Mouse (Mus musculus) retina, adult 2 months (tissue): Measurements from ENCODE around the gene Bfsp2.

ENCODE experiments used
- DNase-seq: peaks from one replicate; pipeline ENCODE4 v3.0.0-alpha.2; 2012; ENCODE audit warnings: low read depth, low spot score

The Bfsp2 gene

GRCm38 (mm10) chr9:103486262-103486661 is 6.0 kb upstream of the Bfsp2 start:
- no peak for DNase-seq

- no peak for DNase-seq
Observed at GRCm38 (mm10) chr9:103485606-103486005, 5.4 kb upstream of the Bfsp2 start.

DNA sequence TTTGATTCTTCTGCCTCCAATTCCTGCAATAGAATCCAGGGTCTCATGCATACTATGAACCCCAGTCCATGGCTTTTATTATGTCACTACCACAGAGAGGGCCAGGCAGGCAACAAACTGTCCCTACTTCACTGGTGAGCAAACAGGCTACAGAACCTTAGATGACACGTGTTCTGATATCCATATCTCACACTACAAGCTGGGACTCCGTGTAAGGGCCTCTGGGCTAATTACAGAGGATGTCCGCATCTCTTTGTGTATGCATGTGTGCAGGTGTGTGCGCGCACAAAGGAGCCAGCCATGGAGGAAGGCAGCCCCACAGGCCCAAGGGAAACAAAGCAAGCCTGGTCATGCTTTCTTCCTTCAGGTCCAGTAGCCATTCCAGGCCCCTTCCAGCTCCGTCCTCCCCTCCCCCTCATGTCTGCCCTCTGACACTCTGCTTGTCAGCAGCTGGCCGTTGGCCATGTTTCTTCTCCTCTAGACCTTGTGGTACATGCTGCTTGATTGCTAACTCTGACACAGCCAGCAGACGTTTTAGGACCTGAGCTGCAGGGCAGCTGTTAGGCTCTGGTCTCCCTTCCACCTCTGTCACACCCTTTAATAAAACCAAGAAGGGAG is 492 bp upstream of the Bfsp2 start:
- DNase-seq, result no peak

GRCm38 (mm10) chr9:103475414-103475813 is 4.8 kb downstream of the Bfsp2 start:
- DNase-seq, result no peak

DNA sequence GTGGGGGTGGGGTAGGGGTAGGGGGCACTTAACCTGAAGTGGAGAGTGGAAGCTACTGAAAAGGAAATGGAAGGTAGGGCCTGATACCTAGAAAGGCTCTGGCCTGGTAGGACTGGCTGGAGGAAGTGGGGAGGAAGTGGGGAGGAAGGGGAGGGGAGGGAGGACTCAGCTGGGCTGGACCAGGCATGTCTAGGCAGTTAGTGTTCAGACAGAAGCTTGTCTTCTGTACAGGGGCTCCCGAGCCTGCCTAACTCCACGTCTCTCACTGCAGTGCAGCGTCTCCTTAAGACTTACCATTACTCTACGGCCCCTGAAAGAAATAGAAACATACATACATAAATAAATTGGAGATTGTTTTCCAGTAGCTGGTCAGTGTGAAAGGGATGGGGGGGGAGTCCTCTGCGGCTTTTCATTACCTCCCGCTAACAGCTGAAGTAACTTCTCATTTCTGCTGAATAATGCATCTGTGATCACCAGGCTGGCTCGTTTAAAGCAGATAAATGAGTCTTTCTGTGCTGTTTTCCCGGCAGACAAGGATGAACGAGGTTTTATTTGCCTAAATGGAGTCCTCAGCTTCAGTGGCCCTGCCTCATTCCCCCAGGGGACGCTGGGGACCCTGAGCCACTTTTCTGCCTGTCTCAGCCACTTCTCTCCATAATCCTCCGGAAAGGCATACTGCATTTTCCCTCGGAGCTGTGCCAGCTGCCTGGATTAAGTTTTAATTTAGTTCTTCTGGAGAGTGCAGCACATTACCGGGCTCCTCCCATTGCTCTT is 6.1 kb downstream of the Bfsp2 start:
- no peak for DNase-seq

- DNase-seq, result no peak
Observed at GRCm38 (mm10) chr9:103471784-103472183, 8.4 kb downstream of the Bfsp2 start.

- DNase-seq, result no peak
Observed at GRCm38 (mm10) chr9:103469516-103469915, 10.7 kb downstream of the Bfsp2 start.

DNA sequence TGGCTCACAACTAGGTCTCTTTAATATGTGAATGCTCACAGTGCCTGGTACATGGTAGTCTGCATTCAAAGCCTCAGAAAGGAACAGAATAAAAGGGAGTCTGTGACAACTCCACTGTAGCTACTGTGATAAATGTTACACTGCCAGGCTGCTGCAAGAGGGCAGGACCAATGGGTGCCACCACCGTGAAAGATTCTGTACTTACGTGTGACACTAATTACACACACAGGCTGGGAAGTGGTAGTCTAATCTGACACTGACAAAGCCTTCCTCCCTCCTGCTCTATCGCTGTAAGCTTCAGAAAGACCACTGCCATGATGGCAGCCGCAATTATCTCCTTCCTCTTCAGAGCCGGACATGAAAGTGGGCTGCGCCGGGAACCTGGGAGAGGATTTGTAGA is 11.3 kb downstream of the Bfsp2 start:
- DNase-seq, result no peak

GRCm38 (mm10) chr9:103465711-103466220 is 14.5 kb downstream of the Bfsp2 start:
- peak; percentile 30 for DNase-seq

GRCm38 (mm10) chr9:103465293-103465692 is 14.9 kb downstream of the Bfsp2 start:
- no peak for DNase-seq

- DNase-seq, result no peak
Observed at GRCm38 (mm10) chr9:103463833-103464232, 16.4 kb downstream of the Bfsp2 start.

DNA sequence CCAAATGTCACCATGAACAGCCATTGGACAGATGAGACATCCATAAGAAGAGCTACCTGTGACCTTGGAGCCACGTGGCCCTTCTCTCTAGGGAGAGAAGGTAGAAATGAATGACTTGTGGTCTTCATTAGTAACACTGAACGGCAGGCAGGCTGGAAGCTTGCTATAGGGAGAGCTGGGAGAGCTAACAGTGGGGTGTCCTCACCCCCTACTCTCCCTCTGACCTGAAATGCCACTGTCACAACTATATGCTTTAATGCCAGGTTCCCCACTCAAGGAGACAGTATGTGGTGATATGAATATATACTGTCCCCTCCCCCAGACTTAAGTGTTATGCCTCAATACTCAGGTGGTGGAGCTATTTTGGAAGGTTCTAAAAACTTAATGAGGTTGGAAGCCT is 20.4 kb downstream of the Bfsp2 start:
- no peak for DNase-seq

DNA sequence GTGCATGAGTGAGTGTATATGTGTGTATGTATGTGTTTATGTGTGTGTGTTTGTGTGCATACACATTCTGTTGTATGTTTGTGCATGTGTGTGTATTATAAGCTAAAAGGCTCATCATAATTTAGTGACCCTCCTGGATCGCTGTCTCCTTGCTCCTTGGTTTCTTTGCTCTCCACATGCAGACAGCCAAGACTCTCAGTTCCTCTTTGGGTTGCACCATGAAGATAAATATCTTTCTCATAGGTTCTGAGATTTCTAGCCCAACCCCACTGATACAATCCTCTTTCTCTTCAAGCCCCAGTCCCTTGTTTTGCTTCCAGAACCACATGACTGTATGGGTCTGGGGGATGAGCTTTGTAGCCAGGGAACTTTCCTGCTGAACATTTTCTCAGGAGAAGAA is 20.9 kb downstream of the Bfsp2 start:
- DNase-seq, result no peak

DNA sequence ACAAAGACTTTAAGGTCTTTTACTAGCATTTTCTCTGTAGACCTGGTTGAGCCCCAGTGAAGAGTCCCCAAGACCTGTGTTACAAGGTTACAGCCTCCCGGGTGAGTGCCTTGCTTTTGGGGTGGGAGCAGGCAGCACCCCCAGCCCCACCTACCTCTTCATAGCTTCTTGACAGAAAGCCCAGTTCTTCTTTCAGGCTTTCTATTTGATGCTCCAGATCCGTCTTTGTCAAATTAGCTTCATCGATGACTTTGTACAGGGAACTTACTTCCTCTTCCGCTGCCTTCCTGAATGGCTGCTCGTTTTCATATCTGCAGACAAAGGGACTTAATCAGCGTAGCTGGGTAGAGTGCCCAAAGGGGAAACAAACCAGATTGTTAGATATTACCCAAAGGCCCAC is 30.6 kb downstream of the Bfsp2 start:
- DNase-seq, result no peak

GRCm38 (mm10) chr9:103449092-103449491 is 31.1 kb downstream of the Bfsp2 start:
- DNase-seq, result no peak

DNA sequence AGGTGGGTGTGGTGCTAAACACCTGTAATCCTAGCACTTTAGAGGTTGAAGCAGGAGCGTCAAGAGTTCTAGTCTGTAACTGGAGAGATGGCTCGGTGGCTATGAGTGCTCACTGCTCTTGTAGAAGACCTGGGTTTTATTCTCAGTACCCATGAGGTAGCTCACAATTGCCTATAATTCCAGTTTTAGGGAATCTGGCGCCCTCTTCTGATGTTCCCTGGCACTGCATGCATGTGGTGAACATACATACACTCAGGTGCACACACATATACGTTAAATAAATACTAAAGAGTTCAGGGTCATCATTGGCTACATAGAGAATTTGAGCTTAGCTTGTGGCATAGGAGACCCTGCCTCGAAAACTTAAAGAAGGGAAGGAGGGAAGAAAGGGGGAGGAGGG is 35.6 kb downstream of the Bfsp2 start:
- no peak for DNase-seq

DNA sequence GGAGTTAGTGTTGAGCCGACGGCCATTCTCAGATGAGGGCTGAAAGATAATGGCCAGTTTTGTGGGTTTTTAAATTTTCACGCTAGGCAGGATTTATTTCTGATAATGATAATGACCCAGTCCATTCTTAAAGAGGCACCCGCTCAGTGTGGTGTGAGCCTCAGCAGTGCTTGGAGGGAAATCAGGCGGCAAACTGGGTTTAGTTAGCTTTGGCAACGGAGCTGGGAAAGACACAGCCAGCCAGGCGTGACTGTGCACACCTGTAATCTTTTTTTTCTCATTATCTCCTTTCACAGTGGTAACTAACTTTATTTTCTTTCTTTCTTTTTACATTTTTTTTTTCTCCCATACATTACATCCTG is 36.4 kb downstream of the Bfsp2 start:
- no peak for DNase-seq

DNA sequence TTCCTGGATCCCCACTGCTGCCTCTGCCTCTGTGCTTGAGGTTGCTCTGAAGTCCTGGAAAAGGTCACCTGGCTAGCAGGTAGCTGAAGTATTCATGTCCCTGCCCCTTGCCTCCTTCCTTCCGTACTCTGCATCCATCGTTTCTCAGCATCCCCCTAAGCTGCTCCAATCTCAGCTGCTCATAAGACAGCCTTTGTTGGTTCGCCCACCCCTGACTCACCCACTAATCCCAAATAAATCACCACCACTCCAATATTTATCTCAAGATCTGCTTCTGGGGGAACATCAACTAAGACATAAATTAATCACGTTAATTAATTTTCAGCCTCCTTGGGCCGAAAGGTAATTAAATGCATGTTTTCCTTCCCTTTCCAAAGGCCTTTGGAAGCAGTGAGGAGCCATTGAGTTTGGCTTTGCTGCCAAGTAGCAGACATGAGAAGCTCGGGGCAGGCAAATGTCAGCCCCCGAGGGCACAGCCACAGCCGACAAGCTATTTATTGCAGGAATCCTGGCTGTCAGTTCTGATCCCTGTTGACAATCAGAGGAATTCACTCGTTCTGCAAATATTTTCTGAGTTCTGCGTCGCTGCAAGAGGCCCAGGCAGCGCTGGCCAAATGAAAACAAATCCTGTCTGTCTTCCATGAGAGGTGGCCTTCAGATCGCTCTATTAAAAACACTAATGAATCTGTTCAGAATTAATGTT is 36.9 kb downstream of the Bfsp2 start:
- no peak for DNase-seq

DNA sequence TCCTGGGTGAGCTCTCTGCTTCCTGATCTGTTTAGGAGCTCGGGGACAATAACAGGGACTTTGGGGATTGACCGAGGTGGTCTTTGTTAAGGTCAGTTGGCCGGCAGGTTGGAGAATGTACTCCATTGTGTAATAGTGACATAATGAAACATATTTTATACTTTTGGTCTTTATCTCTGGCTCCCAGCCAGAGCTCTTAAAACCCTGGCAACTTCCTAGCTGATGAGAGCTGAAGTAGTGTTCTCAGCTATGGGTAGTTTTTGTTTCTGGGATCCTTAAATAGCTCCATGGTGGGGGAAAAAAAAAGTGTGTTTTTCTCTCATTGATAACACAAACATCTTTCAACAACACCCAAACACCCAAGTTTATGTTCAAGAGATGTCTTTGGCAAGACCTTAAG is 39.6 kb downstream of the Bfsp2 start:
- DNase-seq, result no peak

GRCm38 (mm10) chr9:103437104-103437503 is 43.1 kb downstream of the Bfsp2 start:
- no peak for DNase-seq

DNA sequence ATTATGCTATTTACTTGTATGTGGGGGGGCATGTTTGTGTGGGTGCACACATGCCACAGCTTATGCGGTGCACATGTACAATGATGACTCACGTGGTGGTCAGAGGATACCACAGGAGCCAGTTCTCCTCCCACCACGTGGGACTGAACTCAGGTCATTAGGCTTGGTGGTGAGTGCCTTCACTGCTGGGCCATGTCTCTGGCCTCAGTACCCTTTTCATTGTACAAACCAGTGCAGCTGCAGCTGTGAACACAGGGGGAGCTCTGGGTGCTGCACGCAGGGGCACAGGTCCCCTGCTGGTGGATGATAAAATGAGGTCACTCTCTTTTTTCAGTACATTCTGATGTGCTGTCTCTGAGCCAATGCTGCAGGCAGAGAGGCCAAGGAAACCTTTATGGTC is 46.1 kb downstream of the Bfsp2 start:
- no peak for DNase-seq

- DNase-seq, result no peak
Observed at GRCm38 (mm10) chr9:103432122-103432778, 48.0 kb downstream of the Bfsp2 start.
